Mouse (Mus musculus) ES-E14 (cell line): ENCODE measurements around the gene Asb16. TPM values are rescaled to one million over a fixed set of nuclear protein-coding genes. Genes with fewer than 3 reads are reported as not detected.

Experiments
- DNase-seq: peaks from one replicate; pipeline ENCODE4 v3.0.0-alpha.2; 2013; ENCODE audit warnings: low read depth, low spot score
- H3K27ac ChIP-seq: 2 replicates; pipeline ENCODE4 v1.5.1; 2012; ENCODE audit warnings: low read depth, mild to moderate bottlenecking, low read length, moderate library complexity, mixed read lengths; ENCODE audit not compliant: poor library complexity, insufficient read depth, severe bottlenecking
- H3K36me3 ChIP-seq: 2 replicates; pipeline ENCODE4 v1.6.1; 2012; ENCODE audit warnings: mild to moderate bottlenecking, low read length, moderate library complexity, mixed read lengths; ENCODE audit not compliant: control insufficient read depth, poor library complexity, insufficient read depth, severe bottlenecking
- H3K4me1 ChIP-seq, 2 experiments: fragments of 150-350 bp in 1 of 2; sonication (generic) in 1 of 2; 2 replicates each; pipeline ENCODE4 v1.6.1; 2012; ENCODE audit warnings: low read length in 2 of 2, mild to moderate bottlenecking in 1 of 2, mixed read lengths in 1 of 2; ENCODE audit not compliant: control insufficient read depth in 2 of 2, insufficient read depth in 2 of 2, poor library complexity in 1 of 2
- H3K4me3 ChIP-seq, 2 experiments: fragments of 150-350 bp in 1 of 2; sonication (generic) in 1 of 2; 2 replicates each; pipeline ENCODE4 v1.5.1; 2012; ENCODE audit warnings: low read length in 2 of 2, low read depth in 1 of 2, mild to moderate bottlenecking in 1 of 2, mixed read lengths in 1 of 2; ENCODE audit not compliant: insufficient read depth in 1 of 2, poor library complexity in 1 of 2, severe bottlenecking in 1 of 2
- H3K9ac ChIP-seq: 2 replicates; pipeline ENCODE4 v1.6.1; 2012; ENCODE audit warnings: low read depth, mild to moderate bottlenecking, low read length, mixed read lengths; ENCODE audit not compliant: poor library complexity, insufficient read depth, severe bottlenecking
- H3K9me3 ChIP-seq: fragments of 150-350 bp; sonication (generic); 2 replicates; pipeline ENCODE4 v1.6.1; 2012; ENCODE audit warnings: low read depth, mild to moderate bottlenecking, low read length; ENCODE audit not compliant: control insufficient read depth, insufficient read depth
- CHD2 ChIP-seq: IDR thresholded peaks from 2 replicates; pipeline ENCODE4 v1.6.1; 2014; ENCODE audit warnings: mild to moderate bottlenecking, low read depth, low read length, inconsistent platforms
- HCFC1 ChIP-seq: IDR thresholded peaks from 2 replicates; pipeline ENCODE4 v1.6.1; 2012; ENCODE audit warnings: low read length, inconsistent platforms, borderline replicate concordance; ENCODE audit not compliant: insufficient read depth
- MAFK ChIP-seq: IDR thresholded peaks from 2 replicates; pipeline ENCODE4 v1.6.1; 2014; ENCODE audit warnings: mild to moderate bottlenecking, low read depth, low read length, inconsistent platforms; ENCODE audit not compliant: insufficient read depth
- ZC3H11A ChIP-seq: IDR thresholded peaks from 2 replicates; pipeline ENCODE4 v1.6.1; 2012; ENCODE audit warnings: low read depth, mild to moderate bottlenecking, inconsistent platforms, low read length, borderline replicate concordance
- ZNF384 ChIP-seq: IDR thresholded peaks from 2 replicates; pipeline ENCODE4 v1.6.1; 2012; ENCODE audit warnings: low read depth, low read length, inconsistent platforms
- in situ Hi-C, 2 experiments: fragments of 600-800 bp; cut with MboI; formaldehyde crosslinking; loops; one replicate each; pipeline ENCODE4 v1.15.1; 2025; ENCODE audit warnings: low sequenced_read_pairs in 2 of 2, inconsistent platforms in 1 of 2; ENCODE audit not compliant: unreplicated experiment in 2 of 2
- total RNA-seq: library from RNA; depleted of rRNA; stranded (reverse); fragments of 300-350 nt; gene quantifications from 2 replicates; pipeline ENCODE4 v1.2.3, GENCODE M21; 2012

Gene Asb16
- total RNA-seq, 1 experiment, result 0.98 TPM

DNA sequence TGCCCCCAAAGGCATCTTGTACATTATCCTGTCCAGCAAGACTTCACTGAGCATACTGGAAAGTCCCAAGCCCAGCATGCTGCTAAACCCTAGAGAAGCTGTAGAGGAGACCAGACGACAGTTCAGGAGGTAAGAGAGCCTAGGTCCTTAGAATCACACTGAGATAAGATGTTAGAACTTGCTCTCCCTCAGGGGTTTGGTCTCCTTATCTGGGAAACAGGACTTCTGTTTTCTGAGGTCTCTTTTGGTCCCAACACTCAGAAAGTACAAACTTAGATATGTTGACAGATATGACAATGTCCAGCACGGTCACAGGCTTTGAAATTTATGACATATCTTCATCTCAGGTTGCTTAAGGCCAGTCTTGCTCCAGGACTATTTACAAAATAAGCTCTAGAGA, 32.5 kb upstream of the Asb16 start:
- no peak for DNase-seq
- Histone ChIP-seq H3K4me1 (no peaks in the 10 kb centered on the region), H3K27ac (no peak overlapping the region), H3K9me3 (no peaks in the 10 kb centered on the region; the same call in 1 of the 2 replicates), H3K4me3 (no peak overlapping the region), H3K36me3 (no peaks in the 10 kb centered on the region), H3K9ac (no peak overlapping the region)
- in situ Hi-C loops, result no loop called here
- TF ChIP-seq CHD2 (no peak), ZNF384 (no peak), MAFK (no peak), ZC3H11A (no peak), HCFC1 (no peak)

DNA sequence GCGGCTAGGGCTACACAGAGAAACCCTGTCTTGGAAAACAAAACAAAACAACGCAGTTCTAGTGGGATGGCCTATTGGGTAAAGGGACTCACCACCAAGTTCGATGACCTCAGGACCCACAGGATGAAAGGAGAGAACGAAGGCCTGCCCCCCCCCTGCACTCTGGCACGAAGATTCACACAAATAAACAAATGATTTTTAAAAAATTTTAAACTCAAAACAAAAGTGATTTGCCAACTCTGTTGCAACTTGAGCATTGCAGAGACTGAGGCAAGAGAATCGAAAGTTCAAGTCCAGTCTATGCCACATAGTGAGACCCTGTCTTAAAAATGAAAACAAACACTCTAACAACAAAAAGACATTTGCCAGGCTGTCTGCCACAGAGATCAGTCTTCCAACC, 27.9 kb upstream of the Asb16 start:
- DNase-seq, result no peak
- in situ Hi-C loops, result no loop called here
- TF ChIP-seq CHD2 (no peak), ZC3H11A (no peak), MAFK (no peak), HCFC1 (no peak), ZNF384 (no peak)
- no peak overlapping the region for H3K4me3 ChIP-seq
- no peaks in the 10 kb centered on the region for H3K36me3 ChIP-seq
- no peak overlapping the region for H3K27ac ChIP-seq
- H3K9me3 ChIP-seq, result no peaks in the 10 kb centered on the region; the same call in 1 of the 2 replicates
- H3K4me1 ChIP-seq, result peaks cover 2 to 6% of the 10 kb centered on the region in 2 experiments; a peak in 2 of 4 replicates
- H3K9ac ChIP-seq, result no peak overlapping the region

DNA sequence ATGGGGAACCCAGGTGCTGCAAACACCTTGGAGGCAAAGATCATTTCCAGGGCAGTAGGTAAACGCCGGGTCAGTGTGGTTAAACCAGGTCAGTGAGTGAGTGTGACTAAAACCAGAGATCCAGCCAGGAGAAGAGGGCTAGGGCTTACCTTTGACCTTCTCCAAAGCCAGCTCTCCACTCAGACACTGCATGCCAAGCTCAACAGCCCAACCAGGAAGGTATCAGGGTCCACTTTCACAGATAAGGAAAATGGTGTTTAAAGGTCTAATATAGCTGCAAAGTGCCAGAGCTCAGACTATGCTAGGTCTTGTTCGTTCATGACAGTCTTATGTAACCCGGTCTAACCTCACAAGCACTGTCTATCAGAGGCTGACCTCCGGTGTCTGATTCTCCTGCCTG, 27.3 kb upstream of the Asb16 start:
- no peaks in the 10 kb centered on the region for H3K36me3 ChIP-seq
- H3K9ac ChIP-seq, result no peak overlapping the region
- peaks cover 4 to 8% of the 10 kb centered on the region in 2 experiments; a peak in 2 of 4 replicates for H3K4me1 ChIP-seq
- in situ Hi-C loops, result no loop called here
- no peak overlapping the region for H3K27ac ChIP-seq
- H3K9me3 ChIP-seq, result no peaks in the 10 kb centered on the region; the same call in 1 of the 2 replicates
- DNase-seq, result no peak
- TF ChIP-seq CHD2 (no peak), ZC3H11A (no peak), HCFC1 (no peak), ZNF384 (no peak), MAFK (no peak)
- H3K4me3 ChIP-seq, result no peak overlapping the region

DNA sequence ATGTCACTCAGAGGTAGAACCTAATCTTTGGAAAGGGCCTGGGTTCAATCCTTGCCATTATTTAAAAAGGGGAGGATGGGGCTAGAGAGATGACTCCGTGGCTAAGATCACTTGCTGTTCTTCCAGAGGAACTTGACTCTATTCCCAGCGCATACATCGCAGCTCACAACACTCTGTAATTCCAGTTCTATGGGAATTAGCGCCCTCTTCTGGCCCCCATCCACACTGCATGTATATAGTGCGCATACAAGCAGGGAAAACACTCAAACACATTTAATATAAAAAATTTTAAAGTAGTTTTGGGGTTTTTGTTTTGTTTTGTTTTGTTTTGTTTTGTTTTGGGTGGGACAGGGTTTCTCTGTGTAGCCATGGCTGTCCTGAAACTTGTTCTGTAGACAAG, 26.7 kb upstream of the Asb16 start:
- in situ Hi-C loops, result no loop called here
- TF ChIP-seq MAFK, result no peak
- no peak for TF ChIP-seq ZC3H11A
- TF ChIP-seq HCFC1, result no peak
- TF ChIP-seq ZNF384, result no peak
- TF ChIP-seq CHD2, result no peak
- H3K4me1 ChIP-seq, result peaks cover 4 to 8% of the 10 kb centered on the region in 2 experiments; a peak in 2 of 4 replicates

GRCm38 (mm10) chr11:102244926-102245449, 23.6 kb upstream of the Asb16 start:
- no peak overlapping the region for H3K27ac ChIP-seq
- H3K4me1 ChIP-seq, result peaks cover 8 to 12% of the 10 kb centered on the region in 2 experiments; a peak in 3 of 4 replicates
- DNase-seq, result no peak
- peak overlapping the region; percentile 35 for H3K9ac ChIP-seq
- peak; percentile 85 for TF ChIP-seq ZNF384
- no peak for TF ChIP-seq HCFC1
- no peaks in the 10 kb centered on the region for H3K36me3 ChIP-seq
- peak overlapping the region; percentile 30 to 42; a peak in 3 of 4 replicates for H3K4me3 ChIP-seq
- in situ Hi-C loops, result no loop called here
- no peaks in the 10 kb centered on the region for H3K9me3 ChIP-seq

More for the DNA sequence above, 26.7 kb upstream of the Asb16 start:
- H3K36me3 ChIP-seq, result no peaks in the 10 kb centered on the region
- no peaks in the 10 kb centered on the region; the same call in 1 of the 2 replicates for H3K9me3 ChIP-seq
- H3K4me3 ChIP-seq, result no peak overlapping the region
- no peak overlapping the region for H3K27ac ChIP-seq
- DNase-seq, result no peak
- H3K9ac ChIP-seq, result no peak overlapping the region
